Mouse (Mus musculus) activated CD4-positive, CD25-positive, alpha-beta regulatory T cell, adult 4 months (primary cell): ENCODE measurements at regions not wholly inside any gene's neighbourhood (a gene's known extent, or its start where the extent isn't known, plus 50 kb on each side); places are given as distances from the start of the nearest gene placed in this dataset.

Source experiments
- ATAC-seq: one replicate; pipeline ENCODE4 v1.8.0; 2017

DNA sequence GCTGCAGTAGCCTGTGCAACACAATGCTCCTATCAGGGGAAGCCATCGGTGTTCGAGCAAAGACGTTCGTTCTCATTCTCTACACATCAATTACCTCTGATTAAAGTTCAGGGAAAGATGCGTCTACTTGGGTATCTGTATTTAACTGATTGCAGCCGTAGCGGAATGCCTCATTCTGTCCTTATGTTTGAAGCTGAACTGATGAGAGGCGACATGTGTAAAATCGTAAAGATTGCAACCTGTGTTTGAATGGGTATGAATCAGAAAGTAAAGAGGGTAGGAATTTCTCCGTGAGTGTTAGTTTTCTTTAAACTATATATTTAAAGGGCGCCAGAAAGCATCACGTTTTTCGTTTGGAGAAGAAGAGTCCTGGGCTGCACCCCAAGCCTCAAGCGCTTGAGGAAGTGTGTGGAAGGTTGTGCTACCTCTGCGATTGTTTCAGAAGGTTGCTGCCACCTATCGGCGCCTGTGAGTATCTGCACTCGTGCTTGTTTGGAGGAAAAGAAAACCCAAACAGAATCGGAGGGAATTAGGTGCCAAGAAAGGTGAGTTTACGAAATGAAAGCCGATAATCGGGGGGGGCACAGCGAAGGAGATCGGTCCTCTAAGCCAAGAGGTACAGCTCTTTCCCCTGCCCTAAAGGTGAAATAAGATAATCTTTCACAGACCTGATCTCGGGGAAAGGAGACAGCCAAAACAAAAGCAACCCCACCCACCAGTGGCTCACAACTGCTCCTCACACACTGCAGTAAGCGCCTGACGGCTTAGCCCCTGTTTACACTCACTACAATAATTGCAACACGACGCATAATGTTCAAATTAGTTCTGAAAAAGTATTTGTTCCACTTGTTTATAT lies 346.4 kb upstream of the Prkcq start:
- ATAC-seq: peak; percentile 57

DNA sequence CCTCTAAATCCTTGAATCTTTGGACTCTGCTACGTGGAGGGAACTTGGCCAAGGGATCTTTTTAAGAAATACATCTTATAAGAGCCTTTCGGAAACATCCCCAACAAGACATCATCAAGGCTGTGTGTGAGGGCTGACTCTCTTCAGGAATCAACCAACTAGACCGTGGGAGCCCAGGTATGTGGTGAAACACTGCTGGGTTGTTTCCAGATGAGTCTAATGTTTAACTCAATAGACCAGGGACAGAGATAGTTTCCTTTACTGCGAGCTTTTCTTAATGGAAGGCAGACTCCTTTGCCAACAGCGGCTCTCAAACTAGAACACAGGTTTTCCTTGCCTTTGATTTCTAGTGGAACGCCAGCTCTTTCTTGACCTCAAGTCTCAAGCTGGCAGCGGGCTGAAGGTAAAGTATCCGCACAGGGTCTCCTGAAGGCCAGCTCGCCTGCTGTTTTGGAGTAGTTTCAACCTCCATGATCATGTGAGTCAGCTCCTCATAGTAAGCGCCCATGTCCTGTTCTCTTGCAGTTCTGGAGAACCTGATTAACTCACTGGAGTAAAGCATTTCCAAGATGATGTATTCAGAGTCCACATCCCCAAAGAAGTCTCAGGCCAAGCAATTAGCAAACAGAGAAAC lies 345.7 kb upstream of the Prkcq start:
- ATAC-seq: no peak

DNA sequence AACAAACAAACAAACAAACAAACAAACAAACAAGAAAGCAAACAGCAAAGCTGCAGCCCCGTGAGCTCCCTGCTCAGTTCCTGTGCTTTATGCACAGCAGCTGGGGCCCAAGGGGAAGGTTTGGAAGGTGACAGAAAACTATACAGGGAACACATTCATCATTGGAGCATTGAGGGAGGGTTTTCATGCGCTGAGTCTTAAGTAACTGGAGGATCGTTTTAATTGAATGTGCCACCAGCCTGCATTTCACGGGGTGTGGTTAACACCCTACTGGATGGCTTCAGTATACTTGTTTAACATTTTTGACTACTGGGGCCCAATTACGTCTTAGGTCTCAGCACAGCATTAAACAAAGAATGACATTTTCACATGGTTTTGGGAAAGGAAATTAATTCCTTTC lies 331.9 kb upstream of the Prkcq start:
- no peak for ATAC-seq

DNA sequence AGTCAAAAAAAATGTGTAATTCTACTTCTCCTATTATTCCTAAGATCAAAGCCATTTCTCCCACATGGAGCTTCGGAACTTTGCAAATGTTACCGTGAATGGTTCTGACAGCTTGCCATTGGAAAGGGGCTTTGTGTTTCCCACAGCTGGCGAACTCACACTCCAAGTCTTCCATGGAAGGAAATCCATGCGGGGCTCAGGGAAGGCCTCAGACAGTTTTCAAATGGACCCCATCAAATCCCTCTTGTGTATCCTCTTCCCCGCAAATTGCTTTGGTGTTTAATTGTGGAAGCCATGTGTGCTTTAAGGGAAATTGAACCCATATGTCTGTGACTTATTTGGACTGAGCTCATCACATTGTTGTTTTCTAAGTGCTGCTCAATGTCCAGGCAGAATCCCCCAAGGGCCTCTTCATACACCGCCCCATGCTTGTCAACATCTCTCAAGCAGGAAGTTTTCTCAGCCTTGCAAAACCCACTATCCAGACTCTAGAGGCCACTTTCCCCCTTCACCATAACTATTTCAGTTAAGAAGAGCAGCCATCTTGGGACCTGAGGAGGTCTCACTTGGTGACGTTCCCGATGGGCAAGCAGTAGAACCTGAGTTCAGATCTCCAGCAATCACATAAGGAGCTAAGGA lies 310.1 kb upstream of the Prkcq start:
- ATAC-seq: no peak

DNA sequence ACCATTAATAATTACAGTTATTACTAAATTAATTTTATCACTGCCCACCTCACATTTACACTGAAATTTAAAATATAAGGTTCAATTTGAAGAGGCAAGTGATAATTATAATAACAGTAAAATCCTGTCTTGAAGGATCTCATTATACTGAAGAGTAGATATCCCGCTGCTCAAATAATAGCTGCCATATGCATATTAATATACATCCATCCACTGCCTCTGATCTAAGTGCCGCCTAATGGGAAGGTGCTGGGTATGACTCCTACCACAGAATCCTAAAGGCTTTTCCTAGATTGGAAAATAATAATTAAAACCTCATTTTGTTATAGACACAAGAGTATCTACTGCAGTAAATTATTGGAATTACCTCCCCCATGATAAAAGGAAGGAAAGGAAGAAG lies 307.5 kb upstream of the Prkcq start:
- no peak for ATAC-seq

DNA sequence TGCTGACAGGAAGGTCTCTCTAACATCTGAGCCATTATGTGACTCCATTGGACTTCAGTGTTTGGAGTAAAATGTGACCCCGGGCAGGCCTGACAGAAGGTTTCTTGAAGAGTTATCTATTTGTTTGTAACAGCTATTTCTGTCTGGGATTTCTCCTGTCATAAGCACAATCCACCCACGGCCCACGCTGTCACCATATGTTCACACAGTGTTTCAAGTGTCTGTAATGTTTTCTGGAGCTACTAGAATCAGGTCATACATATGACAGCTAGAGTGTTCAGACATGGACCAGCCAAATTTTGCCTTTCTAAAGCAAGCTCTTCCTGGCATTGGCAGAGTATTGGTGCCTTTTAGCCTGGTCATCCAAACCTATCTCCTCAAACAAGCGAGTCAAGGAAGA lies 297.6 kb upstream of the Prkcq start:
- no peak for ATAC-seq

DNA sequence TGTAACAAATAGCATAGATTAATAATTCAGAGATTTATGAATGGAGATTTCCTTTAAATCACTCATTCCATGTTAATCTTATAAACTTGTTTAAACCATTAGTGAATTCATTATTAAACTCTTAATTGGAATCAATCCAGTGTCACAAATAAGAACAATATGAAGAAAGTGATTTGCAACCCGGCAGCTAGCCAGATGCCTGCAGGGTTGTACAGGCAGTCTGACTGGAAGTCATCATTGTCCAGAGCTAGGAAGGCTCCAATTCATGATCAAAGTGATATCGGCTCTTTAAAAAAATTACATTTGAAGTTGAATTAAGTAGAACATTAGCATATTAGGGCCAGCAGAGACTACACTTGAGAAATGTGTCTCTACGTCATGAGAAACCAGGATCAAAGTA lies 270.0 kb upstream of the Prkcq start:
- no peak for ATAC-seq

DNA sequence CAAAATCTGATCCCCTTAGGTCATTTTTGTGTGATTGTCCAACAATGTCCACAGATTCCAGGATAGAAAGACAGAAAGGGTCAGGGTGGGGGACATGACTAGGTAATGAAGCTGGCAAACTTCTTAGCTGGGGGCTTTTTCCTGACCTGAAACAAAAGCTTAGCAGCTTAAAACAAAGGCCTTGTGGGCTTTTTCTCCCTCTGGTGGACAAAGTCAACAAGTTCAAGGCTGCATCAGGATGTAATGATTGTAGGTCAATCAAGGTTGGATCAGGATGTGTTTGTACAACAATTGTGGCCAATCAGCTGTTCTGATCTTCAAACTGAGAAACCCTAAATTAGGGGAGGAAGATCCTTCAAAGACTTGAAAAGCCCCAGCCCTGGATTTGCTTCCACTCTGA lies 252.0 kb upstream of the Prkcq start:
- ATAC-seq: no peak

DNA sequence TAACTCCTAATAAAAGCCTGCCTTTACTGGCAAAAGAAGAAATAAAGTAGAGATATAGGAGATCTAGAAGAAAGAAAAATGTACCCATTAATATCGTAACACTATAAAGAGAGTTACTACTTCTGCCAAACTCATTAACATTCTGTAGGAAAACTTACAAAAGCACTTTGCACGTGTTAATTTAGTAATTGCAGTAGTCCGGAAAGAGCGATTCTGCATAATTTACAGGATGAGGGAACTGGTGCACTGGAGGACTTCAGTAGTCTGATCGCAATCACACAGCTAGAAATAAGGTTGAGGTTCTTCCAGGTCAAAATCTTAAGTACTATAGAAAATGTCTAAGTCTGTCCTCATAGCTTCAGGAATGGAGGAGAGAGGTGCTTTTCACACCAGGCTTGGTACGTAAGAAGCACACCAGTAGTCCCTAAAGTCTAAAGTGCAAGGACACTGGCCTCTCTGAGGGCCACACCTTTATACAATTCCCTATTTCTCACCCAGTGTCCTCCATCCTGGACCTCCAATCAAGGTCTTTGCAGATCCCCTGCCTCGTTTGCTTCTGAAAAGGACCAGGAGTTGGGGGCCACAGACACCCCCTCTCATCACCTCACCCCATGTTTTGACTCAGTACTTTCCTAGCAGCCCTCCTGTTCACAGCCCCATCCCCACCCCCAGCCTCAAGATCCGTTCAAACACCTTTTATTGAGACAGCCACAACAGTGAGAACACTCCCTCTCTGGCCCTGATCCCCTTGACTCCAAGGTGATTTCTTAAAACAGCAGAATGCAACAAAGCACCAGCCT lies 251.0 kb upstream of the Prkcq start:
- no peak for ATAC-seq

DNA sequence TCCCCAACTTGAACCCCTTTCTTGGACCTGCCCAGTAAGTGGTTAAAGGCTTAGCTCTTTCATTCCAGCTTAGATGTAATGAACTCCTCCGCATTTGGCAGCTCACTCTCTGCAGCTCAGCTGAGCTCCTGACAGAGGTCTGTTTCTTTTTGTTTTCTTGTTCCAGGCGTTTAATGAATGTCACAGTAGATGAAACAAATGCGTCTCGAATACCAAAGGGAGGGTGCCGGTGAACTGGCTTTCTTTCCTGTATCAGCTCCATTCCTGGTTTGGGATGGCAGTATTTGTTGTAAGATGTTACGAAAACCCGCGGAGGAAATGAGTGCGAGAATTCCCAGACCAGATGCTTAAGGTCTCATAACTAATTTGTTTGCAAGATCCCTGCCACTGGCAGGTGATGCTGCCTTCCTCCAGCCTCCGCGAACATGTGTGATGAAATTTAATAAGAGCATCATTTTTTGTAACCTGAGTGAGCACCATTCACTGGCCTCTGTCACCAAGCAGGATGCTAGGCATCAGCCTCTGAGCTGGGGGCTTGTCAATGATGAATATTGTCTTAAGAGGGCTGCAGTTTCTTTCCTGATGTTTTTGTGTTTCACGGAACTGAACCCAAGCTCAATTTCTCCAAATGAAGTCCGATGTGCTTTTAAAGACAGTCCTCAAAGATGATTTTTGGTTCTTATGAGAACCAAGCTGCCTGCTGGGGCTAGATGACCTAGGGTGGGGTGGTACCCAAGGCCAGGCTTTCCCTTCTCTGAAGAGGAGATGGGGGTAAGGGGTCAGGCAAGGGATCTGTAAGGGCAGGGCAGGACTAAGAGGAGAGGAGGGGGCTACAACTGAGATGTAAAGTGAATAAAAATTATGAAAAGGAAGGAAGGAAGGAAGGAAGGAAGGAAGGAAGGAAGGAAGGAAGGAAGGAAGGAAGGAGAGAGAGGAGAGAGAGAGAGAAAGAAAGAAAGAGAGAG lies 250.1 kb upstream of the Prkcq start:
- no peak for ATAC-seq

DNA sequence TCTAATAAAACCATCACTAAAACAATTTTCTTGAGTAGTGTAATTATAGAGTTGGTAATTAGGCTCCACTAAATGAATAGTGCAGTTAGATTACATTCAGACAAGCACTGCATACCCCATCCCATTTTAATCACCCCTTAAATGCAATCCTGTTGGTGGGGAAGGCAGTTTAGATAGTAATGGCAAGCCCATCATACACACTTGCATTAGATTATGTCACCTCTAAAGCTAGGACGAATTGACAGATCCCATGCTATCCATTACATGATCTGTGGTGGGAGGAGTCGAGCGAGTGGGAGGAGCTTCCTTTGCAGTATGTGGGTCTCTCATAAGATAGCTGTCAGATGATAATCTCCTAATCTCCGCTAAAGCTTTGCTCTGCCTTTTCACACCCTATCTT lies 247.9 kb upstream of the Prkcq start:
- ATAC-seq: no peak

DNA sequence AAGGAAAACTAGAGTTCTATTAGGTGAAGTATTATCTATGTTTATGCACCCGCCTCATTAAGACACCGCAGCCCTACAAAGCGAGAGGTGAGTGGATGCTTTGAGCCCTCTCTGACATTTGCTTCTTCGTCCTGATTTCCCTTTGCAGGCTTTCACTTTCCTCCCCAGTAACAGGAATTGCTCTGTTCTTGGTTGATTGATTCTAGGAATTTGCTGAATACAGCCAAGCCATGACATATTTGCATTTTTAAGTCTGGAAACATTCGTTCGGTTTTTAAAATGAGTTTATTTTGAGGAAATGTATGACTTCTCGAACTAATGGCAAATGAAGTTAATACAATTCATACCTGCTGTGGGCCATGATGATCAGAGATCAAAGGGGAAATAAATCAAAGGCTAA lies 246.5 kb upstream of the Prkcq start:
- no peak for ATAC-seq

DNA sequence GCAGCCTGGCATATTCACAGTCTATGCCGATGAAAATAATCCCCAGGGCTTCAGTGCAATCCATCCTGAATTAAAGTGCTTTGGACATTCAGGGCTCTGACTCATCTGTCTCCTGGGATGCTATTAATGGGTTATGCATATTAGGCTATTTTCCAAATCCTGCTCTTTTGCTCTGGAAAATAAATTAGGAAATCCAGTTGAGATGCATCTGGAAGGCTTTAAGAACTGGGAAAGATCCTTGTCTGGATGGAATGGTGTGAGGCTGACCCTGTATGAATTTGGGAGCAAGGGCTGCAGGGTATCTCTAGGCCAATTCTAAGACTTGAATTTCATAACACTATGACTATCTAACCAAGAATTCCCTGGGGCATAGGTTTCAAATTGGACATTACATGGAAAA lies 234.5 kb upstream of the Prkcq start:
- ATAC-seq: no peak

DNA sequence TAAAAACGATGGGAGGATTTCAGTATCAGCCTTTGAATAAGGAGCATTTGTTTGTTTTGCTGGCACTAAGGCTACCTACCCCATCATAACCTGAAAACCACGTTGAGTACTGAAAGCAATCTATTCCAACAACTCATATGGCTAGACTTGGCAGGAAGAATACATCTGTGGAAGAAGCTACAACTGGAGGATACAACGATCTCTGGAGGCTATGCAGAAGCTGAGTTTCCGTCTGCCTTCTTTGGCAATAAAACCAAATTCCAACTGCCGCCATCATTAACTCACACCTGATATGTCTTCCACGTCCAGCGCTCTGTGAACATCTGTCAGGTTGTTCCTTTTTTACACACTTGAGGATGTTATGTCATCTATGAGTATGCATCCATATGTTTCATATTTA lies 206.7 kb upstream of the Prkcq start:
- no peak for ATAC-seq

DNA sequence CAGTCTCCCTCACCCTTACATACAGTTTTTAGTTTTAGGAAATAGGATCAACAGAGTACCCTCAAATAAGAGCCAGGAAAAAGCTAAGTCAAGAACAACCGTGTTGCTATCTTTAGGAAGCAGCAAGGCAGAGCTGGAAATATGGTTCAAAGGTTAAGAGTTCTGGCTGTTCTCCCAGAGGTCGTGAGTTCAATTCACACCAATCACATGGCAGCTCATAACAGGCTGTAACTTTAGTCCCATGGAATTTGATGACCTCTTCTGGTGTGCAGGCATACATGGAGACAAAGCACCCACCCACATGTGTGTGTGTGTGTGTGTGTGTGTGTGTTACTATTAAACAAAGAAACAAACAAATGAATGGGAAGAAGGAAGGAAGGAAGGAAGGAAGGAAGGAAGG lies 205.0 kb upstream of the Prkcq start:
- ATAC-seq: no peak

DNA sequence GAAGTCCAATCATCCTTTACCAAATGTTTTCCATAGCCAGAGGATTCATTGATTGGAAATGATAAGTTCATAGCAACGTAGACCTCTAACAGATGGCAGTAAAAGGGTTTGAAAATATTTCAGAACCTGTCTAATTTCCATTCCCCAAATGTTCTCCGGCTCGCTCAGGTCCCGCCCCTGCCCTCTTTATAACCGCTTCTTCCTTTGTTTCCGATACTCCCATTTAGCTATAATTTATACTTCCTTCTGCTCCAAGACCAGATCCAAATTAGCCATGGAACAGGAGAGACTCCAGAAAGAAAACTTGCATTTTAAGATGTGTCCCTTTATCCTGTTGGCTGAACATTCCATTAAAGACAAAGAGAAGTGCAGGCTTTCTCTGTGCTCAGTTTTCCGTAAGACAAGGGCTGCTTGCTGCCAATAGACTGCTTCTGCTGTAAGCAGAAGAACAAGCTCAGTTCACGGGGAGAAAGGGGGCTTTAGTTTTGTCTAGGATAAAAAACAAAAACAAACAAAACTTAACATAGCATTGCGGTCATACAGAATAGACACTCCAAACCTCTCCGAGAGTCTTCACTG lies 202.7 kb upstream of the Prkcq start:
- ATAC-seq: no peak

DNA sequence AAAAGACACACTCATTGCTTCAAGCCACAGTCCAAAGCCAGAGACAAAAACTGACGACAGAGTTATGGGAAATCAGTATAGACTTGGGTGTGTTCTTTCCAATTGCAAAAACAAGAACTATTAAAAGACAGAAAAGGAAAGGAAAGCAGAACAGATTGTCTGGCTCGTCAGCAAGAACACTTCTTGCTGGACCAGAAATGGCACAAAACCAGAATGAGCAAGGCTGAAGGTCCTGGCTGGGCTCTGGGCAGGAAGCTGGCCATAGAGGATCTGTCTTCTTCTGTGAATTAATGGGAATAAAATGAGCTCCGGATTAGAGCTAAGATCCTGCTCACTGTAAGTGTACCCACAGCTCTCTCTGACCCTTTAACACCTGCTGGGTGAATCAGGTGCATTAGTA lies 199.9 kb upstream of the Prkcq start:
- ATAC-seq: no peak

DNA sequence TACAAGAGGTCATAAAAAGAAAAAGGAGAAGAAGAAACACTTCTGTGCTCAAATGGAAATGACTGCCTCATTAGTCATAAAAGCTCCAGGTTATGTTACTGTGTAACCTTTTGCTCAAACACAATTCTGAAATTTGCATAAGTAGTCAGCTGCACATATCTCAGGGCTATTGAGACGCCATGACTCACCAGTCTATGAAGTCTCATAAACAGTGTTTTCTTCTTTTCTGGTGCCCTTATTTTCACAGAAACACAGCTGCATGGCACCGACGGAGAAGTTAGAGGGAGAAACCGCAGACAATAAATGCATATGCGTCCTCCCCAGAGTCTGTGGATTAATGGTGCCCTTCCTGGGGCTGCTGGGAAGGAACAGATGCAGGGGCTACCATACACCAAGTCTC lies 193.1 kb upstream of the Prkcq start:
- no peak for ATAC-seq

DNA sequence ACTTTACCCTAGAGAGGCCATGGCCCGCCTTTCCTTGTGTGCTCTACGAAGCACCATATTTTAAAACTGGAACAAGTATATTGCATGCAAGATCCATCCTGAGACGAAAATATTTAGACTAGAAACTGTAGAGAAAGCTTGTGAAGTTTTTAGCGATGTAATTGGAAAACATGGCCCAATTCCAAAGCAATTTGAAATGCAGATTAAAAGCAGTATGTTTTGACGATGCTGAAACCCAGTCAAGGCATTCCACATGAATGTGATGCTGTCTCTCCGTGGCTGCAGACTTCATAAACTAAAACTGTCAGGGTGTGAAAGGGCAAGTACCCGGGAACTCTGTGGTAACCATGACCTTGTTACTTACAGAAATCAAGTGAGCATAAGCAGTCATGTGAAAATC lies 185.8 kb upstream of the Prkcq start:
- ATAC-seq: no peak

DNA sequence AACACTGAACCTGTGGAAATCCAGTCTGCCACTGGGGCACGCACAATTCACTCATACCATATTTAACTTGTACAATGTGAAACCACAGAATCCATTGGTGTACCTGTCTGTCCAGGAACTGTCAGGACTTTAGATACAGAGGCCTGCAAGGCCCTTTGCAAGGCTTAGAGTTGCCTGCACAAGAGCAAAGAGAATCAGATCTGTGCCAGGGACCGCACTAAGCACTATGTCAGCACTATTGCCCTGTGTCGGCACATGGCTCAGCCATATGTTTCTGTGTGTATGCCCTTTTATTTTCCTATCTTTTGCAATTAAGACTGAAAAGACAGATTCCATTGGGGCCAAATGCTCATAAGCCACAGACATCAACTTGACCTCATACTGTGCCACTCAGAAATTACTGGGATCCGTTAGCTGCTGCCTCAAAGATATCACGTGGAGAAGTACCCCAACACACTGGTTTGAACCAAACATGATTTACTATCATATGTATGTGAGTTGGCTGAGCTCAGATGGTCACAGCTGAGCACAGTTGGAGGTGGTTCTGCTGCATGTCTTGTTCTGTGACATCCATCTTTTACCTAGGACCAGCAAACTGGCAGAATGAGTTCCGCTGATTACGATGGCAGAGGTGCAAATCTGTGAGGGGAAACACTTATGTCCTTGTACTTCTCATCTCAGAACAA lies 181.7 kb upstream of the Prkcq start:
- ATAC-seq: no peak

DNA sequence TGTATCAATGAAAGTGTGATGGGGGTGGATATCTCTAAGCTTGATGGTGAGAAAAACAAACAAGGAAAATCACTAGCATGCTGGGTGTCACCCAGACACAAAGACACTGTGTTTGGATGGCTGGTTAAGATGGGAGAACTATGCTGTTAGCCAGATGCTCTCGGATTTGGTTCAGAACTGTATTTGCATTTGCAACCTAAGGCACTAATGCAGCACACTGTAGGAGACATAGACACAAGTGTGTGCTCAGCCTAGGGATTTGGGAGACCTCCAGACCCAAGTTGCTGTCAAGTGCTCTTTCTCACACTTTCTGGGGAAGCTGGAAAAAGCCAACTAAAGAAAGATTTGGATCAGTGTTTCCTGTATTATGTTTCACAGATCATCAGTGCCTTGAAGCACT lies 173.1 kb upstream of the Prkcq start:
- ATAC-seq: no peak
